Mouse (Mus musculus): Measurements from ENCODE around the gene Wdr49. TPM values are rescaled to one million over a fixed set of nuclear protein-coding genes. Genes with fewer than 3 reads are reported as not detected.

The Wdr49 gene
- 0.35 TPM for total RNA-seq (2023)

DNA sequence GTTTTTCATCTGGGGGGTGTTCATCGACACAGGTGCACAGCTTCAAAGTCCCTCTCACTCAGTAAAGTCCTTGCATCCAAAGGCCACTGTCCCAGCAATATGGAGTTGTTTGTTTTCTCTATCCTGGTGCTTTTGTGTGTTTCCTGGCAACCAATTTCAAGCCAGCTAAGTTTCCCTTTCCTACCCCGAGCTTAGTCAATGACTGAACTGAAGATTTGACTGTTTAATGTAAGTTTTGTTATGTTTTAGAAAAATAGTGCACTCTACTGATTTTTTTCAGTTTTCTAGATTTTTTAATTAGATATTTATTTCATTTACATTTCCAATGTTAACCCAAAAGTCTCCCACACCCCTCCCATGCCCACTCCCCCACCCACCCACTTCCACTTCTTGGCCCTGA is at the start of gene Wdr49:
Gene Wdr49, minus strand, starts transcription at position 101 of the 400 bp plus-strand sequence.

DNA sequence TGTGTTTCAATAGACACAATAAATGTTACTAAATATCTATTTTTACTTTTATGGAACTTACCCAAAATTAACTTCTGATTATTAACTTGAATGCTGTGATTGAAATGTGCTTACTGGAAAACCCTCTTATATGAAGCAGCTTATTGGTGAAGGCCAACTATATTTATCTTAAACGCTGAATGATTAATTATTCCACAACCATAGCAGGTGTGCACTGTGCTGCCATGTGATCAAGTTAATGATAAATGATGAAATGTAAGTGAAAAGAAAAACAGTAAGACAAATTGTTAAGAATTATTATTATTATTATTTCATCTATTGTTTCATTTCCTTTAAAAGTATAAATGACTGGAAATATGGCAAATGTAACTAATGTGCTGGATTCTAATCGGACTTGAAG is 212.0 kb downstream of the Wdr49 start, which contains the start of gene Serpini2:
Gene Serpini2, minus strand, starts transcription at position 101 of the 400 bp plus-strand sequence.

Other genes with a start within 250 kb of the Wdr49 start
- gene Serpini2, start 212.1 kb downstream of the Wdr49 start, total RNA-seq (2023) = not detected
- gene Pdcd10, start 74.7 kb upstream of the Wdr49 start, total RNA-seq (2023) = 142 TPM
- gene Serpini1, start 75.4 kb upstream of the Wdr49 start, total RNA-seq (2023) = 18.9 TPM